Mouse (Mus musculus) brain, embryonic 14.5 days (tissue): Measurements from ENCODE around the gene Tmem208.

Experiments
- CTCF ChIP-seq: fragments of 200-500 bp; IDR thresholded peaks from 2 replicates; pipeline ENCODE4 v1.5.1; 2012; ENCODE audit warnings: inconsistent platforms, mild to moderate bottlenecking, moderate library complexity, borderline replicate concordance; ENCODE audit not compliant: insufficient read depth, insufficient read length; ENCODE audit errors: extremely low read depth
- POLR2A ChIP-seq: fragments of 200-500 bp; IDR thresholded peaks from 2 replicates; pipeline ENCODE4 v1.6.1; 2012; ENCODE audit warnings: mild to moderate bottlenecking, inconsistent platforms, borderline replicate concordance; ENCODE audit not compliant: poor library complexity, insufficient read depth, insufficient read length, severe bottlenecking; ENCODE audit errors: extremely low read depth

- TF ChIP-seq CTCF, result peak; percentile 57; the same call in 1 of the 2 replicates
- no peak for TF ChIP-seq POLR2A
Observed at GRCm38 (mm10) chr8:105289805-105290460, 36.2 kb upstream of the Tmem208 start, which contains the start of gene 4931428F04Rik.
